Mouse (Mus musculus): Measurements from ENCODE around the gene Steap3.

The Steap3 gene

GRCm38 (mm10) chr1:120146994-120147393 lies 125.5 kb downstream of the Steap3 start:
- DNase-seq (ENCODE audit: low spot score in 2 of 2): no peak

DNA sequence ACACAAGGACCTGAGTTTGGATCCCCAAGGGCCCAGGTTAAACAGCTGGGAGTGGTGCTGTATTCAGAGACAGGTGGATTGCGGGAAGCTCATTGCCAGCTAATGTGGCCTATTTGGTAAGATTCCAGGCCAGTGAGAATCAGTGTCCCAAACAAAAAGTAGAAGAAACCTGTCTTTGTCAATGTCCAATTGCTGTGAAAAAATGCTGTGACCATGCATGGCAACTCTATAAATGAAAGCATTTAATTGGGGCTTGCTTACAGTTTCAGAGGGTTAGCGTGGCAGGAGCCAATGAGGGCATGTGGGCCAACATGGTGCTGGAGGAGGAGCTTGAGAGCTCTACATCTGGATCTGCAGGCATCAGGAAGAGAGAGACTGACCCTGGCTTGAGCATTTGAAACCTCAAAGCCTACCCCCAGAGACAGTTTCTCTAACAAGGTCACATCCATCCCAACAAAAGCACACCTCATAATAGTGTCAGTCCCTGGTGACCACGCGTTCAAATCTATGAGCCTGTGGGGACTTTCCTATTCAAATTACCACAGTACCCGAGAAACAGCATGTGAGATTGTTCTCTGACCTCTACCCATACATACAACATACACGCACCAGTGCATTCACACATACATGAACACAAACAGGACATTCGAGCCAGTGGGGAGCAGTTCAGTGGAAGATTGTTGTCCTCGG lies 126.8 kb downstream of the Steap3 start:
- no peak for DNase-seq (ENCODE audit: low spot score in 2 of 2)

- peak; percentile 59 to 60 for DNase-seq (ENCODE audit: low spot score in 2 of 2)
Measured at GRCm38 (mm10) chr1:120142551-120142950, 130.0 kb downstream of the Steap3 start.
